Mouse (Mus musculus) cerebellum, postnatal 25 days (tissue): ENCODE measurements at regions not wholly inside any gene's neighbourhood (a gene's known extent, or its start where the extent isn't known, plus 50 kb on each side); places are given as distances from the start of the nearest gene placed in this dataset.
A peak's percentile ranks its signal among the peaks of the same experiment; 100 is the strongest.

ENCODE experiments used
- DNase-seq, 2 experiments: peaks; one replicate each; pipeline ENCODE4 v3.0.0; 2021; ENCODE audit warnings: mixed read lengths in 2 of 2

DNA sequence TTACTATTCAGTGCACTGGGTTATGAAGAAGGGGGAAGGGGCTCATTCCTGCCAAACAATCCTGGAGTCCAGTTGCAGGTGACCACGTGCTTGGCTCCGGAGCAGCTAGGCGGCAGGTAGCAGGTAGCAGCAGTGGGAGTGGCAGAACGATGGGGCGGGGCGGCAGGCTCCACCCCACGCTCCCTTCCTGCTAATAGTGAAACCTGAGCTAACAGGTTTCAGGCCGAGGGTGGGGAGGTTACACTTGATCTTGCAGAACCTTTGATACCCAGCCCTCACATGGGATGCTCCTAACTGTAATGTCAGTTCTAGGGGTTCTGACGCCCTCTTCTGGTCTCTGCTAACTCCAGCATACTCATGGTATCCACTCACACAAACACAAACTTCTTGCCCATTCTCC lies 253.5 kb upstream of the Daam1 start:
- DNase-seq: peak; percentile 21 to 39

DNA sequence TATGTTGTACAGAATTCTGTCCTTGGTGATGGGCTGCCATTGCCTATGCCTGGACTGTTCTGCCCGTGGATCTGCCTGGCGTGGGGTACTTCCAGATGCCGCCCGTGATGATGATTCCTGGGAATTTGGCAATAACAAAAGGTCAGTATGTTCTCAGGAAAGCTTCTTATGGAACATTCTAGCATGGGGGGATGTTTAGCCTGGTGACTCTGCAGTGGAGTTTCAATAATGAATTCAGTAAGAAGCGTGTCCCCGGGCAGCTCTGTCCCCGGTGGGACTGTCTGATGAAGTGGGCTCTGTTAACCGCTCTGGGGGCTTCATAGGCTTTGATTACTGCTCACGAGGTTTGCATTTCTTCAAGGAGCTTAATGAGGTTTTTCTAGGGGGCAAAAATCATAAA lies 252.9 kb upstream of the Daam1 start:
- no peak for DNase-seq

DNA sequence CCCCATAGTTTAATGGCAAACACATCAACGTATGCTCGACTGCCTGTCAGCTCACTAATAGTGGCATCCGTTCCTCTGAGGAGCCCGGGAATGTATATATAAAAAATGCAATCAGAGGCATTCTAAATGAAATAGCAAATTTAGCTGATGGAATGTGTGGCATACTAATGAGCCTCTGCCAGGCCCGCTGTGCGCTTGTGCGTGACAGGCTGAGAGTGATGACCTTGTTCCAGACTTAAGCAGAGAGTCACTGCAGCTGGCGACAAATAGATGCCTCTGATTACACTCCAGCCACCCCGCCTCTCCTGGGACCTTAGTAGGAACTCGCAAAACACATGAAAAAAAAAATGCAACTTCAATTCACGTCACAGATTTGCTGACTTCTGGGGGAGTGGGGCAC lies 252.0 kb upstream of the Daam1 start:
- no peak for DNase-seq

DNA sequence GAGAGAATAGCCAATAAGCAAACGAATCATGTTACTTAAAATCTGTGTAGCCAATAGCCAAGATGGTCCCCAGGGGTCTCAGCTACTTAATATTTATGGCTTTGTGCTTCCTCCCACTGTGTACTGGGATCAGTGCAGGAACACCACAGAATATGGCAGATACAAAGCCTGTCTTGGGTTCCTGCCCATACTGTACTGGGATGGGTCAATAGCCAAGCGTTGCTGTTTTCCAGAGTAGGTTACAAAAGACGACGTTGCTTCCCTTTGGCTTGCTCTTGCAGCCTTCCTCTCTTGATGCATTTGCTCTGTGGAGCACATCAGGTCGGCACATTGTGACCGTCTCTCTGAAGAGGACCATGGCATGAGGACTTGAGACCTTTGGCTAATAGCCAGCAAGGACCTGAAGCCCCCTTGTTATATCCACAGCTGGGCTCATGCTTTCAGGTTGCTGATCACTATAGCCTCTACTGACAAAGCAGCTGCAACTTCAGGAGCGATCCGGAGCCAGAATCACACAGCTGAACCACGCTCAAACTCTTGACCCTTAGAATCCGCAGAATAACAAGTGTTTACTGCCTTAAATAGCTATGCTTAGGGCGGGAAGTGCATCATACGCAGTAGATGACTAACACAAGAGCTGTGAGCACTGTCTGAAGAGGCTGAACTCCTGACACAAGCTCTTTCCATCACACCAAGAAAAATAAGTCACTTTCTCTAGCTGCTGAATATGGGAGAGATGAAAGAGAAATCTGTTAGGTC lies 250.2 kb upstream of the Daam1 start:
- no peak for DNase-seq

DNA sequence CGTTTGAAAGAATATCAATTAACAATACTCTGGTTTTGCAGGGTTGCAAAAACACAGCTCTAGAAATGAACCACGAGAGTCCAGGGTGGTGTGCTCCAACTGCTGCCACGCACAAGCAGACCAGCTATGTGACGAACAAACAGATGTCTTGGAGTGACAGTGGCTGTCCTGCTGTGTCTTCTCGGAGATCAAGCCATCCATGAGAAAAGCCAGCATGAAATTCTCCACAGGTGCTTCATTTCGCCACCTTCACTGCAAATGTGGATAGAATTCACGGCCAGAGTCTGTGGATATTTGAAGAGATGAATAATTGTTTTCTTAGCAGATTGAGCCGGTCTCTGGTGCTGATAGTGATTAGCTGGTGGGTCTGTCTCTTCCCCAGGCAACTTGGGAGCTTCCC lies 246.3 kb upstream of the Daam1 start:
- no peak for DNase-seq

DNA sequence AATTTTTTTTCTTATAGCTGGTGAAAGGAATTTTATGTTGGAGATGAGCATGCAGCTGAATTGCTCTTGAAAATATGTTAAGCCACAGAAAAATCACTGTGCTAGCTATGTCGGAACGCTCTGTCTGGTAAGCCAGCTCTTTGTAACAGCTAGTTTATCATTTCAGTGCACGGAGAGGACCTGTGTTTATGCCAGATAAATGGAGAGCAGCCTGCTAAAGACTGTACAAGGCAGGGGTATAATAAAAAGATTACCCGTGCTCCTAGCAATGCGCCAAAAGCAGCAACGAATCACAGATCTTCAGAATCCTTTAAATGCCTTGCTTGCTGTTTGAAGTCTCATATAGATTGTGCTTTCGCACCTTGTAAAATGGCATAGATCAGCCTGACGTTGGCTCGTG lies 232.2 kb upstream of the Daam1 start:
- DNase-seq: no peak

DNA sequence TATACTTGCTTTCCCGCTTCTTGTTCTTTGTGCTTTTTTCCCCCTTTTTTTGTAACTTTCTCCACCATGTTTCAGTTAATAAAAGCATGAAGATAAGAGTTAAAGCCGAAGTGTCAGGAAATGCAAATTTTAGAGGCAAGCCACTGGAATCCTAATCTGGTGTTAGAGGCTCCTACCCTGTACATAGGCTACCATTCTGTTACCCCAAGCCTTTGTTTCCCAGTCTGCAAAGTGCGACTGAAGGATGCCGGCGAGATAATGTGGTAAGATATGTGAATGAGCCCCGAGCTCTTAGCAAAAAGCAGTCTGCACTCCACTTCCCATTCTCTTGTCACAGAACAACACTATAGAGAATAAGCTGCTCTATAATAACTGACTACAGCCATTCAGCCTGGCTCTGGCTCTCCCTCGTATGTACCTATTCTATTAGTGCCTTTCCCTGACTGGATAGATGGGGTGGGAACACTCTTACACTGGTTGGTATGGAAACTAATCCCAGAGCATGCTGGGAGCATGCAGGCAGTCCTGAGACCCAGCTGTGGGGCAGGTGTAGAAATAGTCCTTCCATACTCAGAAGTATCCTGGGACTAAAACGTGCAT lies 229.7 kb upstream of the Daam1 start:
- no peak for DNase-seq

DNA sequence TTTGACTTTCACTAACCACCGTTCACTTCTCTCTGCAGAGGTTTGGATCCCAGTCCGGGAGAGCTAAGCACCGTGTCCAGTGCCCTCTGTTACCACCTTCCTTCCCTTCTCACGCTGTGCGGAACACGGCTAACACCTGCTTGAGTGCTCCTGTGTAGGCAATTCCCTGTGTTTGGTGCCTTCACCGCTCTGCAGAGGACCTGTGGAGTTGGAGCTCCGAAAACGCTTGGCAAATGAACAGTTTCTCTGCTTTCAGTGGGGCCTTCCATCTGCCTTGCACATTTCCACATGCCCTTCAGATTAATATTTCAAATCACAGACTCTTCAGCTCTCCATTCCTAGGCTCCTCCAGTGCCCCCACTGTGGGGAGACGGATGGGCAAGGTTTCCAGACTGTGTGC lies 227.7 kb upstream of the Daam1 start:
- DNase-seq: peak; percentile 27 to 29

DNA sequence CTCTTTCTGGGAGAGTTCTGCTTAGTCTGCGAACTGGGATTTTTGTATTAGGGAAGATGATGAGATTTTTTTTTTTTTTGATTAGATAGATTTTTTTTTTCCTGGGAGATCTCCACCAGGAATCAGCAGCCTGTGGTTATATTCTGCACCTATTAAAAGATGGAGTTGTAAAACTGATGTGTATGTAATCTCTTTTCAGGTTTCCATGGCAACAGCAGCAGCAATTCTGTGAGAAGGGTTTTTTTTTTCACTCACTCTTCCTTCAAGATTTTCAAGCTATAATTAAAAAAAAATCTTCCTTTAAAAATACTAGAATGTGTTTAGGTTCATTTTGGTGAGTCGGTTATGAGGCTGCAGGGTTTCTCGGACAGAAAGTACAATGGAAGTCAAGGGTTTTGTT lies 224.5 kb upstream of the Daam1 start:
- no peak for DNase-seq

DNA sequence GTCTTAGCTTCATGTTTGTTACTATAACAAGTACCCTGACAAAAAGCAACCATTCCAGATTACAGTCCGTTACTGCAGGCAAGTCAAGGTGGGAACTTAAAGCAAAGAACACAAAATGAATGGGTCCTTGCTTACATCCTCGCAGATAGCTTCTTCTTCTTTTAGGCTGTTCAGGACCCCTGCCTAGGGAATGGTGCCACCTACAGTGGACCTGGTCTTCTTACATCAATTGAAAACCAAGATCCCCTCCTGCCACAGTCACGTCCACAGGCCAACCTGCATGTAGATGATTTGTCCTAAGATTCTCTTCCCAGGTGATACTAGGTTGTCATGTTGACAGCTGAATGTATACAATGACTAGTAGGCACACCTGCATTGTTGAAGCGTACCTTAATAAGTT lies 222.9 kb upstream of the Daam1 start:
- DNase-seq: no peak

DNA sequence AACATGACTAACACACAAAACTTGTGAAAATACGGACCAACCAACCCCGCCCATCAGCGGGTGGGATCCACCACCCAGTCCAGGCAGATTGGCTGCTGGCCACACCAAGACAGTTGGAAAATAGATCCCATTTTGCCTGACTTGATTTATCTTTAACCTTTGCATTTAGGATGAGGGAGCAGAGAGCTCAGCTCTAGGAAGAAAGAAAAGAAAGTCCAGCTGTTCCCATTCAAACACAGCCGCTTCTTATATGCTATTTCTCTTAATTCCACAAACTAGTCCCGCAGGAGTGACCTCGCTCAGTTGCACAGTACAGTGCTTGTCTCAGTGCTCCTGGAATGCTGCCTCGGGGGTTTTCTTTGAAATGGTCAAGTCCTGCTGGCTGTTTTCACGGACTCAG lies 217.6 kb upstream of the Daam1 start:
- DNase-seq: no peak

DNA sequence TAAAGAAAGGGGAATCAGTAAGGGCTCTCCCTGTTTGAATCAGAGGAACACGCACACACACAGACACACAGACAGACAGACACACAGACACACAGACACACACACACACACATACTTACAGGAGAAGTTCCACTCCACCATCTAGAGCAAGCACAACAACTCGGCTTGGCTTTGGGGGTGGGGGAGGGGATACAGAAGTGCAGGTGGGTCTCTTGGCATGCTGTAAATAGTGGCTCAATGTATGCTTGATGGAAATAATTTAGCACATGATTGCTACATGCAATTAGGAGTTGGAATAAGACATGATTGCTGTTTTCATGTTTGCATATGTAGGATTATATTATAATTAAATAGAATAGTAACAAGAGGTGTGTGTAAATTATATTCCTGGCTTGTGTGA lies 215.9 kb upstream of the Daam1 start:
- no peak for DNase-seq

DNA sequence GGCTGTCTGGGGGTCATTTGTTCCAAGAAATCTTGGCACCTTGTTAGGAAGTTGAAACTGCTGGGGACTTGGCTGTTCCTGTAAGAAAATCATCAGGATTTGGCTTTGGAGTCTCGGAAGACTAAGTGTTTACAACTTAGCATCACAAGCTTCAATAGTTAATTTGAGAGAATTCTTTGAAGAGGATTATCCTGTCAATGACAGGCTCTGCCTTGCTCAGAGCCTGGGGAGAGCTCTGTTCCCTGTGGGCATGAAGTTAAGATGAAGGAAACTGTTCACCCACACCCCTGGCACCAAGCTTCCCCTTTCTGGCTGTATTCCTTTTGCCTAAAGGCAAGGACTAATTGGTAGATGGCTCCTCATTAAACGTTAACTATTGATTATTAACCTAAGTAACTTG lies 215.5 kb upstream of the Daam1 start:
- no peak for DNase-seq

DNA sequence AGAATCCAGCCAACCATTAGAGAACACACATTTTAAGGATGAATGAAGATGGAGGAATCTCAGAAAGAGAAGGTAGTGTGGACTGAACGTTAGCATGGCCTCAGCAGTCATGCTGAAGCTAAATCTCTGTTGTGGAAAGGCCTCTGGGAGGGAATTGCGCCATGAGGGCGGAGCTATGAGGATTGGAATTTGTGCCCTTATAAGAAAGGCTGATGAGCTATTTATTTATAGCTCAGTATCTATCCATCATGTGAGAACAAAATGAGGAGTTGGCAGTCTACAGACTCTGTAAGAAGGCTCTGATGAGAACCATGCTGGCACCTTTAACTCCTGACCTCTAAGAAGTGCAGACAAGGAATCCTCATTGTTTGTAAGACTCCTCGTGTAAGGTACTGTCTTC lies 214.8 kb upstream of the Daam1 start:
- no peak for DNase-seq

DNA sequence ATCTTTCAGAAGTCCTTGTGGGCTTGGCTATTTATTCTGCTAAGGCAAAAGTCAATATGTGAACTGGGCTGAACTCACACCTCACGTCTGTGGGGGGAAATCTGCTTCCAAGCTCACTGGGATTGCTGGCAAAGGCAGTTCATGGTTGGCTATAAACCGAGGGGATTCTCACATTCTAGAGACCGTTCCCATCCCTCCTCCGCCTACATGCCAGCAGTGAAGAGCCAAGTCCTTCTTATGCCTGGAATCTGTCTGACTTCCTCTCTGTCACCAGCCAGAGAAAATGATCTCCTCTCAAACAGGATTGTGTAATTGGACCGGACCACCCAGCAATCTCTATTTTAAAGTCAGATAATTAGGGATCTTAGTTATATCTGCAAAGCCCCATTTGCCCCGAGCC lies 212.4 kb upstream of the Daam1 start:
- no peak for DNase-seq

DNA sequence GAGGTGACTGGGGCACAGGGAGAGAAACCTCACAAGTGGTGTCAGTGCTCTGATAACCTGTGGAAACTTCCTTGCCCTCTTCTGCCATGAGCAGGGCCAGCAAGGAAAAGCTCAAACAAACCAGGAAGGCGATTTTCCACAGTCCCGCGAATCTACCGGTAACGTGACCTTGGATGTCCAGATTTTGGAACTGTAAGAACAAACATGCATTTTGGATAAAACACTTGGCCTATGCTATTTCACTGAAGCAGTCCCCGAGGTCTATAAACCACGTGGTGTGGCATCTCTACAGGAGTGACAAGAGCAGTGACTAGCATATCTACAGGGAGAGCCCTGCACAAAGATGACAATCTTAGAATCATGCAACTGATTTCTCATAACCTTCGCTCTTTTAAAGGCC lies 211.9 kb upstream of the Daam1 start:
- DNase-seq: no peak

DNA sequence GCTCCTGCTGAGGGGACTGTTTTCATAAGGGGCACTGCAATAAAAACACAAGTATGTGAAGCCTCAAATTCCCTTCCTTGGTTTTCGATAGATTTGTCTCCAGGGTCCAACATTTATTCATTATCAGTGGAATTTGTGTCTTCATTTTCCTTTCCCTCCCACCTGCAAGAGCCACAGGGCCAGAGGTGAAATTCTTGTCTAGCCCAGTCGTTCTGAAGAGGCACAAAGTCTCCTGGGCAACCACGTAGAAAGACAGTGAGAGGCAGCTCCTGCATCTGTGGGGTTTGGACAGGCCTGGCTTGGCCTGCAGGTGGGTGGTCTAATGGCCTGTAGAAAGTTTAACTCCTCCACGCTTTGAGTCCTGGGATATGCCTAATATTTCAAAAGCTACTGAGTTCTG lies 211.3 kb upstream of the Daam1 start:
- no peak for DNase-seq

DNA sequence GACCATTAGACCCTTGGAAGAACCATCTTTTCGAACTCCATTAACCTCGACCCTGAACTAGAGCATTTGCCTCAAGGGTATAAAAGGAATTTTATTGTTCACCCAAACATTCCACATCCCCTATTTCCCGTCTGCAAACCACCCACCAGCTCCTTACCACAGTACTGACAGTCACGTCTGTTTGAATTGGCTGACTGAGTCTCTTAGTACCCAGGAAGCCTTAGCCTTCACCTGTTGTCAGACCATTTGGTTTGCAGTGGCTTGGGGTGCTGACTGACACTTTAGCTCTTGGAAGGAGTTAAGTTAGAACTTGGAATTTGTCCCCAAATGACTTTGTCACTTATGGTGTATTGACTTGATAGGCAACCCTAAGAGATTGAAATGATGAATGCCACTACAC lies 209.3 kb upstream of the Daam1 start:
- DNase-seq: no peak

DNA sequence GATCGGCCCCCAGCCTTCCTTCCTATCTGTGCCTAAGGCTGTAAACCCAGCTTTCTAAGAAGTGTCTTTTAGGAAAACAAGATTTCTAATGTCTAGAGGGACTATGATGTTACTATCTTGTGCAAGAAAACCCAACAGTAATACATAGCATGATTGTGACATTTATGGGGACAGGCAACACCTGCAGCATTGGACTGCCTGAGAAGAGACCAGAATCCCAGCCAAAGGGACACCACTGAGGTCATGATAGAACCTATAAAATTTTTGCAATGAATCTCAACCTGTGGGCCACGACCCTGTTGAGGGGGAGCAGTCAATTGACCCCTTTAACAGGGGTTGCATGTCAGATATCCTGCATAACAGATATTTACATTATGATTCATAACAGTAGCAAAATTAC lies 208.1 kb upstream of the Daam1 start:
- no peak for DNase-seq

DNA sequence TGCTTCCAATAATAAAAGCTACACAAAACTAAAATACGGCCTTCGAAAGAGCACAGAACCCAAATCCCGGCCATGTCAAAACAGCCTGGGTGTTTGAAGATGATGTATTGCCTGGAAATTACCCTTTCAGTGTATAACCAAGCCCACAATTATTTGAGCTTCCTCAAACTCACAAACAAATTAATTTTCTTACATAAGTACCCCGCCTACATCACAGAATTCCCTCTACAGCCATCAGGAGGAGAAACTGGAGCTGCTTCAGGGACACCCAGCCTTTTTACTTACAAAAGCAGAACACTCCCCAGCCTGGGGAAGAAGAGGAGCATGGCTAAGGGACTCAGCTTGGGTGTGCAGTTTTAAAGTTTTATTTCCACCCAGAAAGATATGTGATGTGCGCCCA lies 207.6 kb upstream of the Daam1 start:
- no peak for DNase-seq

DNA sequence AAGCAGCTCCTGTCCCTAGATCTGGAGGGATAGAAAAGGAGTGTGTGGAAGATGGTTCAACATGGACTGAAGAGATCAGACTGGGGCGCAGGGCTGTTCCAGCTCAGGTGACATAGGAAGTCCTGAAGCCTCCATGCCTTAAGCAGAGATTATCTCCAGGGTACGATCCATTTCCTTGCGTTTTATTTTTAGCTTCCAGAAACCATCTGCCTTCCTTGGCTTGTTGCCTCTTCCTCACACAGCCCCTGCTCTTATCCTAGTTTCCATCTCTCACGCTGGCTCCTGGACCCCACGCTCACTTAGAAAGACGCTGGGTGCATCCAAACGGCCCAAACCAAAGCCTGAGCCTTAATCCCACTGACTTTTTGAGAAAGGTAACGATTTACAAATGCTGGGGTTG lies 206.8 kb upstream of the Daam1 start:
- DNase-seq: peak; percentile 58 to 65

DNA sequence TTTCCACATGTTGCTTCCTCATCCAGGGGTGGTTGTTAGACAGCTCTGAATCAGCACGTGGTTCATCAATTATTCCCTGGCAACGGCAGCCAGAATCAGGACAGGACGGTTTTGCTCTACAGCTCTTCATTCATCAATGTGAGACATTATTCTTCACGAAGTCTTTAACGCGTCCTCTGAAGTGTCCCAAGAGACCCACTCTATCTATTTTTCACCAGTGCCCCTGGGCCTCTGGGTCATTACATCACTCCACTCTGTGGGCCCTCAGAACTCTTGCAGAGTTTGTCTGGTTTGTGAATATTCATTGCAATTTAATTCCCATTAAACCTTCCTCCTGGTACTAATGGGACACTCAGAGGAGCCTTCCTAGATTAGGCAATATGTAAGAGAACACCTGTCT lies 206.2 kb upstream of the Daam1 start:
- no peak for DNase-seq

DNA sequence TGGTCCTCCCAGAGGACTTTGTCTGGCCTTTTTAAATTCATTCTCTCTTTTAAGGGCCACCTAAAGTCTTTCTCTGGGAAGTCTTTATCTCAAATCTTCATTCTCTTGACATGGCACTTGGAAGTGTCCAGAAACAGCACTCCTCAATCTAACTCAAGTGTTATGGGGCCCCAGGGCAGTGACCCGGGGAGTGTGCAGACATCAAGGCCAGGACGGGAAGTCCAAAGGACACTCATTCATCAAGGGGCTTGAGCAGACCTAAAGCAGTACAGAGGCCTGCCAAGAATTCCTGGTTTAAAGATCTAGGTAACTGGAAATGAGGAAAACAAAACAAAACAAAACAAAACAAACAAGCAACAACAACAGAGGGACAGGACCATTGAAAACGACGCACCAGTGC lies 205.8 kb upstream of the Daam1 start:
- no peak for DNase-seq

DNA sequence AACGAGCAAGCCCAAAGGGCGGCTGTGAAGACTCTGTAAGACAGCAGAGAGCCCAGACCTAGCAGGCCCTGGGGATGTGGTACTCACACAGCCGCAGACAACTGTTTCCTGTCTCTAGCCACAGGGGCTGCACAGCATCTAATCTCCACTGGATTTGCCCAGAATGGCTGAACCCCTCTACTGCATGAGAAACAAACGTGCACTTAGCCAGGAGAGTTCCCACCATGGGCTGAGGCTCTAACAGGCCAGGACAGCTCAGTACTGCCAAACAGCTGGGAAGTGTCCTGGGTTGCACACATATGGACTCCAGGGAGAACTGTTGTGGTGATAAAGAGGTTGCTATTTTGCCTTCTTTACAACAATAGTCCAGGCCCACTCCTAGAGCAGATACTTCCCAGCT lies 204.1 kb upstream of the Daam1 start:
- DNase-seq: no peak
